Mouse (Mus musculus) MEL (cell line): ENCODE results near the gene Dock1. TPM values are rescaled to one million over a fixed set of nuclear protein-coding genes. Genes with fewer than 3 reads are reported as not detected.

Experiments used
- DNase-seq: peaks from one replicate; pipeline ENCODE4 v3.0.0; 2011; ENCODE audit warnings: low read depth, low spot score
- H3K27ac ChIP-seq: 2 replicates; pipeline ENCODE4 v1.5.1; 2012; ENCODE audit warnings: low read depth, mild to moderate bottlenecking, control low read depth, low read length, moderate library complexity; ENCODE audit not compliant: control insufficient read depth
- H3K27me3 ChIP-seq, 2 experiments: fragments of 150-350 bp in 1 of 2; sonication (generic) in 1 of 2; 2 replicates each; pipeline ENCODE4 v1.6.1; 2012; ENCODE audit warnings: low read length in 2 of 2, mild to moderate bottlenecking in 2 of 2, improper control_type of control experiment in 1 of 2, moderate library complexity in 1 of 2; ENCODE audit not compliant: insufficient read depth in 2 of 2, control insufficient read depth in 1 of 2
- H3K36me3 ChIP-seq, 2 experiments: 2 replicates each; pipeline ENCODE4 v1.6.1; 2012 to 2014; ENCODE audit warnings: low read length in 2 of 2, improper control_type of control experiment in 1 of 2, inconsistent platforms in 1 of 2, mild to moderate bottlenecking in 1 of 2; ENCODE audit not compliant: insufficient read depth in 2 of 2, control insufficient read depth in 1 of 2
- H3K4me1 ChIP-seq, 2 experiments: fragments of 150-350 bp in 1 of 2; sonication (generic) in 1 of 2; 2 replicates each; pipeline ENCODE4 v1.6.1; 2012; ENCODE audit warnings: low read length in 2 of 2, improper control_type of control experiment in 1 of 2, mild to moderate bottlenecking in 1 of 2; ENCODE audit not compliant: insufficient read depth in 2 of 2, control insufficient read depth in 1 of 2
- H3K4me3 ChIP-seq, 2 experiments: fragments of 150-350 bp in 1 of 2; sonication (generic) in 1 of 2; 2 replicates each; pipeline ENCODE4 v1.5.1; 2012; ENCODE audit warnings: low read depth in 2 of 2, low read length in 2 of 2, mild to moderate bottlenecking in 2 of 2, moderate library complexity in 2 of 2, control low read depth in 1 of 2, improper control_type of control experiment in 1 of 2; ENCODE audit not compliant: control insufficient read depth in 1 of 2, insufficient read depth in 1 of 2
- H3K79me2 ChIP-seq: 2 replicates; pipeline ENCODE4 v1.6.1; 2012; ENCODE audit warnings: mild to moderate bottlenecking, low read length, moderate library complexity; ENCODE audit not compliant: control insufficient read depth, poor library complexity, insufficient read depth
- H3K9ac ChIP-seq: 2 replicates; pipeline ENCODE4 v1.6.1; 2012; ENCODE audit warnings: low read depth, mild to moderate bottlenecking, control low read depth, low read length, moderate library complexity; ENCODE audit not compliant: control insufficient read depth, poor library complexity, severe bottlenecking
- H3K9me3 ChIP-seq: fragments of 150-350 bp; sonication (generic); replicated peaks from 2 replicates; pipeline ENCODE4 v1.6.1; 2012; ENCODE audit warnings: mild to moderate bottlenecking, low read length, improper control_type of control experiment, moderate library complexity; ENCODE audit not compliant: insufficient read depth
- BHLHE40 ChIP-seq: IDR thresholded peaks from 2 replicates; pipeline ENCODE4 v1.6.1; 2012; ENCODE audit warnings: low read depth, mild to moderate bottlenecking, inconsistent platforms, low read length, improper control_type of control experiment, borderline replicate concordance
- CHD2 ChIP-seq: IDR thresholded peaks from 2 replicates; pipeline ENCODE4 v1.6.1; 2011; ENCODE audit warnings: low read length, improper control_type of control experiment
- CTCF ChIP-seq, 3 experiments: IDR thresholded peaks in 2 of 3; conservative IDR thresholded peaks in 1 of 3; 2 replicates each; pipeline ENCODE4 v1.5.1; 2011 to 2012; ENCODE audit warnings: low read length in 3 of 3, low read depth in 2 of 3, mild to moderate bottlenecking in 2 of 3, improper control_type of control experiment in 1 of 3, inconsistent platforms in 1 of 3, mixed read lengths in 1 of 3, moderate library complexity in 1 of 3; ENCODE audit not compliant: control insufficient read depth in 1 of 3, insufficient read depth in 1 of 3, poor library complexity in 1 of 3, severe bottlenecking in 1 of 3
- E2F4 ChIP-seq: IDR thresholded peaks from 2 replicates; pipeline ENCODE4 v1.6.1; 2011; ENCODE audit warnings: low read depth, low read length, improper control_type of control experiment, borderline replicate concordance
- ELF1 ChIP-seq: IDR thresholded peaks from 2 replicates; pipeline ENCODE4 v1.6.1; 2014; ENCODE audit warnings: low read depth, mild to moderate bottlenecking, inconsistent platforms, low read length, improper control_type of control experiment, moderate library complexity
- EP300 ChIP-seq, 2 experiments: IDR thresholded peaks; 2 replicates each; pipeline ENCODE4 v1.6.1; 2011; ENCODE audit warnings: improper control_type of control experiment in 2 of 2, low read length in 2 of 2, low read depth in 1 of 2, mild to moderate bottlenecking in 1 of 2
- ETS1 ChIP-seq: IDR thresholded peaks from 2 replicates; pipeline ENCODE4 v1.6.1; 2012; ENCODE audit warnings: low read depth, mild to moderate bottlenecking, inconsistent platforms, low read length, improper control_type of control experiment, moderate library complexity
- GABPA ChIP-seq: IDR thresholded peaks from 2 replicates; pipeline ENCODE4 v1.6.1; 2012; ENCODE audit warnings: low read depth, mild to moderate bottlenecking, inconsistent platforms, low read length, improper control_type of control experiment, moderate library complexity
- HCFC1 ChIP-seq: IDR thresholded peaks from 2 replicates; pipeline ENCODE4 v1.6.1; 2012; ENCODE audit warnings: low read depth, mild to moderate bottlenecking, inconsistent platforms, low read length, improper control_type of control experiment, moderate library complexity
- JUND ChIP-seq: IDR thresholded peaks from 2 replicates; pipeline ENCODE4 v1.6.1; 2011; ENCODE audit warnings: low read depth, mild to moderate bottlenecking, improper control_type of control experiment, low read length
- MAX ChIP-seq: IDR thresholded peaks from 2 replicates; pipeline ENCODE4 v1.6.1; 2011; ENCODE audit warnings: low read length, improper control_type of control experiment
- MAZ ChIP-seq: IDR thresholded peaks from 2 replicates; pipeline ENCODE4 v1.6.1; 2012; ENCODE audit warnings: low read depth, mild to moderate bottlenecking, inconsistent platforms, low read length, improper control_type of control experiment
- MEF2A ChIP-seq: IDR thresholded peaks from 2 replicates; pipeline ENCODE4 v1.6.1; 2014; ENCODE audit warnings: low read depth, mild to moderate bottlenecking, inconsistent platforms, low read length, improper control_type of control experiment; ENCODE audit not compliant: poor library complexity, insufficient replicate concordance, severe bottlenecking; ENCODE audit errors: extremely low read depth
- MYC ChIP-seq: IDR thresholded peaks from 2 replicates; pipeline ENCODE4 v1.6.1; 2011; ENCODE audit warnings: low read depth, mild to moderate bottlenecking, low read length, improper control_type of control experiment, moderate library complexity
- NELFE ChIP-seq: IDR thresholded peaks from 2 replicates; pipeline ENCODE4 v1.6.1; 2011; ENCODE audit warnings: low read depth, low read length, improper control_type of control experiment
- NRF1 ChIP-seq: IDR thresholded peaks from 2 replicates; pipeline ENCODE4 v1.6.1; 2014; ENCODE audit warnings: low read depth, mild to moderate bottlenecking, inconsistent platforms, low read length, improper control_type of control experiment, moderate library complexity; ENCODE audit not compliant: poor library complexity, insufficient read depth, severe bottlenecking
- POLR2A ChIP-seq, 2 experiments: IDR thresholded peaks; 2 replicates each; pipeline ENCODE4 v1.6.1; 2011 to 2012; ENCODE audit warnings: low read length in 2 of 2, mild to moderate bottlenecking in 2 of 2, control low read depth in 1 of 2, improper control_type of control experiment in 1 of 2, low read depth in 1 of 2, moderate library complexity in 1 of 2; ENCODE audit not compliant: control insufficient read depth in 1 of 2, insufficient read depth in 1 of 2, poor library complexity in 1 of 2
- RAD21 ChIP-seq: IDR thresholded peaks from 2 replicates; pipeline ENCODE4 v1.6.1; 2011; ENCODE audit warnings: mild to moderate bottlenecking, low read depth, low read length, improper control_type of control experiment
- SIN3A ChIP-seq: IDR thresholded peaks from 2 replicates; pipeline ENCODE4 v1.6.1; 2012; ENCODE audit warnings: low read length, improper control_type of control experiment, inconsistent platforms
- SMC3 ChIP-seq: IDR thresholded peaks from 2 replicates; pipeline ENCODE4 v1.6.1; 2011; ENCODE audit warnings: low read depth, low read length, improper control_type of control experiment
- TCF12 ChIP-seq: IDR thresholded peaks from 2 replicates; pipeline ENCODE4 v1.6.1; 2014; ENCODE audit warnings: low read depth, mild to moderate bottlenecking, inconsistent platforms, low read length, improper control_type of control experiment, moderate library complexity
- USF1 ChIP-seq: IDR thresholded peaks from 2 replicates; pipeline ENCODE4 v1.6.1; 2014; ENCODE audit warnings: low read depth, mild to moderate bottlenecking, inconsistent platforms, low read length, improper control_type of control experiment, moderate library complexity
- USF2 ChIP-seq, 2 experiments: IDR thresholded peaks; 2 replicates each; pipeline ENCODE4 v1.6.1; 2011 to 2012; ENCODE audit warnings: improper control_type of control experiment in 2 of 2, low read length in 2 of 2, borderline replicate concordance in 1 of 2, inconsistent platforms in 1 of 2, low read depth in 1 of 2, mild to moderate bottlenecking in 1 of 2; ENCODE audit not compliant: insufficient read depth in 1 of 2
- ZC3H11A ChIP-seq: IDR thresholded peaks from 2 replicates; pipeline ENCODE4 v1.6.1; 2012; ENCODE audit warnings: low read depth, mild to moderate bottlenecking, inconsistent platforms, low read length, improper control_type of control experiment
- ZKSCAN1 ChIP-seq: IDR thresholded peaks from 2 replicates; pipeline ENCODE4 v1.6.1; 2012; ENCODE audit warnings: low read depth, mild to moderate bottlenecking, inconsistent platforms, low read length, improper control_type of control experiment, moderate library complexity
- ZMIZ1 ChIP-seq: IDR thresholded peaks from 2 replicates; pipeline ENCODE4 v1.6.1; 2012; ENCODE audit warnings: low read depth, mild to moderate bottlenecking, inconsistent platforms, low read length, improper control_type of control experiment, moderate library complexity
- ZNF384 ChIP-seq: IDR thresholded peaks from 2 replicates; pipeline ENCODE4 v1.6.1; 2012; ENCODE audit warnings: low read depth, mild to moderate bottlenecking, inconsistent platforms, low read length, improper control_type of control experiment
- polyA plus RNA-seq, 2 experiments: library from polyadenylated mRNA; stranded (reverse) in 1 of 2; unstranded in 1 of 2; fragments of >175 nt in 1 of 2; fragments of >200 nt in 1 of 2; gene quantifications; 2 replicates each; pipeline versions ENCODE4 v1.2.1 to v1.2.4; 2012; ENCODE audit warnings: low replicate concordance in 2 of 2, low read depth in 1 of 2; ENCODE audit not compliant: insufficient read length in 2 of 2, insufficient read depth in 1 of 2, missing spikeins in 1 of 2
- total RNA-seq: library from RNA; depleted of rRNA; stranded (reverse); fragments of 300-350 nt; gene quantifications from 2 replicates; pipeline ENCODE4 v1.2.3, GENCODE M21; 2012

The Dock1 gene
- total and polyA plus RNA-seq, 3 experiments: not detected

DNA sequence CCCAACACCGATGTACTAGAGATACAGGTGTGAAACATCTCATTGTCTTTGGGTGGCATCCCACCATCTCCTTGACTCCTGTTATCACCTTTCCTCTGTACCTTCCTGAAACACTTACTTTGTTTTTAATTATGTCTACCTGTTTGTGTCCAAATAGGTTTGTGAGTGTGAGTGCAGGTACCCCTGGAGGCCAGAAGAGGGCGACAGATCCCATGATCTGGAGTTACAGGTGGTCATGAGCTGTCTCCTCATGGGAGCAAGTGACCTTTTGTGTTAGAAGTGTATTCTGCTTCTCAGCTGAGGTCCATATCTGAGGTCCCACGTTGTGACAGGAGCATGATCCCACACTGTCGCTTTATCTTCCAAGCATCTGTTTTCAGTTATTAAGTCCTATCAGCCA is 290.4 kb downstream of the Dock1 start:
- Histone ChIP-seq H3K9me3 (no peaks in the 10 kb centered on the region), H3K36me3 (no peaks in the 10 kb centered on the region), H3K27ac (no peak overlapping the region), H3K9ac (no peak overlapping the region), H3K79me2 (no peaks in the 10 kb centered on the region), H3K4me1 (no peaks in the 10 kb centered on the region), H3K4me3 (no peak overlapping the region), H3K27me3 (no peaks in the 10 kb centered on the region)
- DNase-seq: peak; percentile 35
- TF ChIP-seq ZNF384 (no peak), MEF2A (no peak), RAD21 (peak; percentile 22), TCF12 (no peak), E2F4 (no peak), CTCF (IDR thresholded peaks at IDR 0.05 in 2 of 3, conservative IDR thresholded peaks at IDR 0.05 in 1 of 3; ENCODE audit: control insufficient read depth in 1 of 3, insufficient read depth in 1 of 3, low read depth in 2 of 3, low read length in 3 of 3, poor library complexity in 1 of 3, severe bottlenecking in 1 of 3) (peak; percentile 33 to 49 (median 36); a peak in 5 of 6 replicates), EP300 (IDR thresholded peaks at IDR 0.05; ENCODE audit: low read depth in 1 of 2, low read length in 2 of 2) (no peak), ZMIZ1 (no peak), SIN3A (no peak), SMC3 (no peak), USF2 (IDR thresholded peaks at IDR 0.05; ENCODE audit: borderline replicate concordance in 1 of 2, insufficient read depth in 1 of 2, low read depth in 1 of 2, low read length in 2 of 2) (no peak), MYC (no peak), MAZ (no peak), NELFE (no peak), MAX (no peak), GABPA (no peak)

DNA sequence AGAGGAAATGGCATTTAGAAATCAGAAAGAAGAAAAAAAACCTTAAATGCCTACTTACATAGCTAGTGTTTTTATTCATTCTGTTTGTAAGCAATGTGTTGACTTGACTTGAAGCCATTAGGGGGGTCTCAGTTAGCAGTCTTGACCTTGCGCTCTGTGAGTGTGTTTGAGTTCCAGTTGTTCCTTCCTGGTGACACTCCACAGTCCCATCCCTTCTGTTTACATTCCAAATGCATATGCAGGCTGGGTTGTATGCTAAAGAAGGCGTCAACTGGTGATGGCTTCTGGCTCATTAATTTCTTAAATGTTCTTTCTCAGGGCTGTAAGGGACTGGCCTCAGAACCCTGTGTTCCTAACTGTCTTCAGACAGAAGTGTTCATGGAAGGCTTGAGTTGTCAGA is 291.2 kb downstream of the Dock1 start:
- Histone ChIP-seq H3K4me3 (no peak overlapping the region), H3K4me1 (no peaks in the 10 kb centered on the region), H3K27ac (no peak overlapping the region), H3K9me3 (no peaks in the 10 kb centered on the region), H3K9ac (no peak overlapping the region), H3K36me3 (no peaks in the 10 kb centered on the region), H3K79me2 (no peaks in the 10 kb centered on the region), H3K27me3 (no peaks in the 10 kb centered on the region)
- DNase-seq: no peak
- TF ChIP-seq MEF2A: no peak
- TF ChIP-seq MYC: no peak
- TF ChIP-seq ZC3H11A: no peak
- TF ChIP-seq EP300 (IDR thresholded peaks at IDR 0.05; ENCODE audit: low read depth in 1 of 2, low read length in 2 of 2): no peak
- TF ChIP-seq CHD2: no peak
- no peak for TF ChIP-seq NRF1
- no peak for TF ChIP-seq ZKSCAN1
- TF ChIP-seq NELFE: no peak
- TF ChIP-seq BHLHE40: no peak
- no peak for TF ChIP-seq USF1
- no peak for TF ChIP-seq HCFC1
- TF ChIP-seq ETS1: no peak
- TF ChIP-seq POLR2A (IDR thresholded peaks at IDR 0.05; ENCODE audit: control insufficient read depth in 1 of 2, insufficient read depth in 1 of 2, low read depth in 1 of 2, low read length in 2 of 2, poor library complexity in 1 of 2): no peak
- no peak for TF ChIP-seq RAD21
- no peak for TF ChIP-seq JUND
- no peak for TF ChIP-seq ELF1
